Mouse (Mus musculus): ENCODE data around the gene Rnh1. TPM values are rescaled to one million over a fixed set of nuclear protein-coding genes. Genes with fewer than 3 reads are reported as not detected.

Rnh1 gene
- 128 and 195 TPM in 2 replicates for polyA plus RNA-seq (2012; rRNA removed)

DNA sequence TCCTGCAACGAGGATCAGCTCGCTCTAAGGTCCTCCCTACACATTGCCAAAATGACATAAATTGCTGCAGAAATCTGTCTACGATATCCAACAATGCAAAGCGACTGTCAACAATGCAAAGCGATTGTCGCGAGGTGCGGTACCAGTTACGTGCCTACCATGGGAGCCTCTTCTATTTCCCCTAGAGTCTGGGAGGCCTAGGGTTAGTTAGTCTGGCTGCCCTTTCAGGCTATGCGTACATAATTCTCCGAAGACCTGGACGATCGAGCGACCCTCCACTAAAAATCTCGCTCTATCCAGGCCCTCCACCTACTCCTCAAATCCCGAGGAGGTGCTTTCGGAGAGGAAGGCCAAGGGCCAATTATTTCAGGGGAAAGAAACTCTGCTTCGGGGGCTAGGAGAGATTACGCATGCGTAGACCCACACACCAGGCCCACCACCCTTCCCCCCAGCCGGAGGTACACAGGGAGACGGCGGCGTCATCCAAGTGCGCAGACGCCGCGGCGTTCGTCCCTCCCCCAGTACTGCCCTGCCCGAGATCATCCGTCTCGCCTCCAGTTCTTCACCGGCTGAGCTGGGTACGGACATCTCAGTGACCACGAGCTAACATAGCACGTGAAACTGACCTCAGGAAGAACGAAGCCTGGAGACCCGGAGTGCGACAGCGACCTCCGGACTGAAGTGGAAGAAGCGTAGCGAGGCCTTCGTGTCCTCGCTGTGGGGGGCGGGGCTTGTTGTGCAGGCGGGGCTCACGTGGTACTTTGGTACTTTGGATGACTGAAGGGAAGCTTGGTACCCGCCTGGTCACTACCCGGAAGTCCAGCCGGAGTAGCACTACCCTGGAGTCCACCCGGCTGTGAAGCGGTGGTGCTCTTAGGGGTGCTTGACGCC, at the start of gene Rnh1:
Gene Rnh1, minus strand, starts transcription at position 742 of the 891 bp plus-strand sequence.
- peak; percentile 90 for DNase-seq
- Histone ChIP-seq H3K4me3 (replicated peaks; ENCODE audit: extremely low read depth, low read depth, low read length) (peak within 1 kb of the TSS; percentile 98), H3K4me1 (ENCODE audit: control insufficient read depth, insufficient read depth, low read length) (peaks cover 19% of the 10 kb centered on the region)
- TF ChIP-seq CTCF (IDR thresholded peaks at IDR 0.05; ENCODE audit: insufficient read depth, low read length): no peak
- TF ChIP-seq POLR2A (IDR thresholded peaks at IDR 0.05; ENCODE audit: borderline replicate concordance, extremely low read depth, low read depth, low read length): peak; percentile 78; the same call in 1 of the 2 replicates
- 2% methylated on average over 55 of the region's 55 CpGs for WGBS

DNA sequence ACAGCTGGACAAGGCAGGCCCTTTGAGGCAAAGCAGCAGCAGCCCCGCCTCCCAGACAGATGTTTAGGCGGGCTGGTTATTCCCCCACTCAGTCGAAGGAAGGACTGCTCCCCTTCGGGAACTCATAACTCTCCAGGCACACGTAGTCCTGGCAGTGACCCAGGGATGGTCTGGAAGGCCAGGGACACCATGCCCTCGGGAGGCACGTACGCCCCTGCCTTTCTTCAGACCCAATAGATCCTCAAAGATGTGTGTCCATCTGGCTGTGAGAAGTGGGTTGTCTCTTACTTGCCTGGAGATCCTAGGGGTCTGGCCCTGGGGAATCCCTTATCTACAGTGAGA, 49.4 kb upstream of the Rnh1 start:
- Histone ChIP-seq H3K4me1 (ENCODE audit: control insufficient read depth, insufficient read depth, low read length) (peaks cover 6% of the 10 kb centered on the region), H3K4me3 (replicated peaks; ENCODE audit: extremely low read depth, low read depth, low read length) (peak overlapping the region; percentile 55)
- TF ChIP-seq CTCF (IDR thresholded peaks at IDR 0.05; ENCODE audit: insufficient read depth, low read length) (no peak), POLR2A (IDR thresholded peaks at IDR 0.05; ENCODE audit: borderline replicate concordance, extremely low read depth, low read depth, low read length) (no peak)
- WGBS: 3% methylated on average over 8 of the region's 8 CpGs
- DNase-seq: no peak

DNA sequence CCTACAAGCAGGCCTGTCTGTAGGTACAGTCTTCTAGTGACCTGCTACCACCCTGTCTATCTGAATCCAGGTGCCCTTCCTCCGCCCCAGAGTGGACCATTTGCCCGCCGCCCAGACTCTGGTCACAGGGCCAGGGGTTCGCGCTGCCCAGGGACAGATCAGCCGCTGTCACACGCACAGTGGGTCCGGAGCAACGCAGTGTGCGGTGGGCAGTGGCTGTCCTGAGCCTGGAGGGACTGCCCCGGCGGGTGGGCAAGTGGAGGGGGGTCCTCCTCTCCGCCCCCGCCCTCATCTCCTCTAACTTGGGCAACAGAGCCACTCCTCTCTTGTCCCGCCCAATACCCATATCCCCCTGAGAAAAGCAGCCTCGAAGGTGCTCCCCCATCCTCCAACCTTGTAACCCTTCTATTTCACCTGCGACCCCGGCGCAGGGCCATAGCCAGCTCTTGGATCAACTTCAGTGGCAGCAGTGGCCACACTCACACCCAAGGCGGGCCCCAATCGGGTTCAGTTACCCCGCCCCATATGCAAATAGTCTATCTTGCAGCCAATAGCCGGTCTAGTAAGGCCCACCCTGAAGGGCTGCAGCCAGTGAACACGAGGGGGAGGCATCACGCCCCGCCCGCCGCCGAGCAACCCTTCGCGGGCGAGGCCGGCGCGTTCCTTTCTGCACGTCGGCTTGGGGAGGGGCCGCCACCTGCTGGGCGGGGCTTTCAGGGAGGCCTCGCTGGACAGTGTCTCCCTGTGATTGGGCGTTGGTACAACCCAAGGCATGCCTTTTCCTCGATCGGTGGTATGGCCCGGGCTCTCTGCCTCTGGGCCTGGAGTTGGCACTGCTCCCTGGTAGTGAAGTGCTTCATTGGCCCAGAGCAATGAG, 48.8 kb upstream of the Rnh1 start:
- WGBS: 10% methylated on average over 43 of the region's 44 CpGs
- Histone ChIP-seq H3K4me1 (ENCODE audit: control insufficient read depth, insufficient read depth, low read length) (peaks cover 8% of the 10 kb centered on the region), H3K4me3 (replicated peaks; ENCODE audit: extremely low read depth, low read depth, low read length) (peak overlapping the region; percentile 55)
- DNase-seq: peak; percentile 93
- TF ChIP-seq CTCF (IDR thresholded peaks at IDR 0.05; ENCODE audit: insufficient read depth, low read length) (no peak), POLR2A (IDR thresholded peaks at IDR 0.05; ENCODE audit: borderline replicate concordance, extremely low read depth, low read depth, low read length) (0 out of 2 replicates have a peak, but pooled peaks have one; percentile 8)

DNA sequence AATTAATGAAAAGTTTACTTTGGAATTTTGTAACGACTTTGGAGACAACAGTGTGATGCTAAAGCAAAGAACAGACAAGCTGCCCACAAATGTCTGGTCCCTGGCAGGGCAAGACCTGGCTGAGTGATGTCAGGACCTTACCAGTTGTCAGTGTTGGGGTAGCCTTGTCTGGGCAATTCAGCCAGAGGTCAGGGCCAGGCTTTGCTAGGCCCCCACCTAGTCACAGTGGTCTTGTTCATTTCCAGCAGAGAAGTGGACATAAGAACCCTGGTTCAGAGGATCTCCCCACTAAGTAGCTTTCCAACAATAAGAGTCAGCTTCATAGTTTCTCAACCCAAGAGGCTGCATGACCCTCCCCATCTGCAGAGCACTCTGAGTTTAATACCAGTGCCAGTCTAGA, 47.7 kb upstream of the Rnh1 start:
- TF ChIP-seq CTCF (IDR thresholded peaks at IDR 0.05; ENCODE audit: insufficient read depth, low read length): no peak
- no peak for TF ChIP-seq POLR2A (IDR thresholded peaks at IDR 0.05; ENCODE audit: borderline replicate concordance, extremely low read depth, low read depth, low read length)
- peaks cover 10% of the 10 kb centered on the region for H3K4me1 ChIP-seq (ENCODE audit: control insufficient read depth, insufficient read depth, low read length)
- no peak for DNase-seq
- WGBS: 58% methylated on average over 1 of the region's 1 CpGs
- no peak overlapping the region for H3K4me3 ChIP-seq (replicated peaks; ENCODE audit: extremely low read depth, low read depth, low read length)

DNA sequence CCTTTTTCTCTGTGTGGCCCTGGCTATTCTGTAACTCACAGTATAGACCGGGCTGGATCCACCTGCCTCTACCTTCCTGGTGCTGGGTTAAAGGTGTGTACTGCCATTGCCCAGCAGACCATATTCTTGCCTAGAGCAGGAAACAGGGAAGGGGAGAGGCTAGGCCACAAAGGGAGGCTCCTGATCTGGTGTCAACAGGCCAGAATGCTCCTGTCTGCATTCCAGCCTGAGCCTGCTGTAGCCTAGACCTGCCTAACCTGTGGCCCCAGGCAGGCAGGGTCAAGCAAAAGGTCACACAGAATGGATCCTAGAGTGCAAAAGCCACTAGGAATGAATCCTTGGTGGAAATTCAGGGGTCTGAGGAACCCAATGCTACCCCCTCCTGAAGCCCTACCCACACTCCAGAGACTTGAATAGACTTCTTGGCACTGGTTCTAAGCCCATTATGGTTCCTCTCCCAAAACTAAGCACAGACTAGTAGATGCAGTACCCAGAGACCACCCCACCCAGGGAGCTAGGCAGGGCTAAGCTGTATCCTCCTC, 47.0 kb upstream of the Rnh1 start:
- Histone ChIP-seq H3K4me3 (replicated peaks; ENCODE audit: extremely low read depth, low read depth, low read length) (no peak overlapping the region), H3K4me1 (ENCODE audit: control insufficient read depth, insufficient read depth, low read length) (peaks cover 10% of the 10 kb centered on the region)
- no peak for DNase-seq
- no peak for TF ChIP-seq CTCF (IDR thresholded peaks at IDR 0.05; ENCODE audit: insufficient read depth, low read length)
- no peak for TF ChIP-seq POLR2A (IDR thresholded peaks at IDR 0.05; ENCODE audit: borderline replicate concordance, extremely low read depth, low read depth, low read length)
- WGBS: 93% methylated on average over 1 of the region's 1 CpGs

DNA sequence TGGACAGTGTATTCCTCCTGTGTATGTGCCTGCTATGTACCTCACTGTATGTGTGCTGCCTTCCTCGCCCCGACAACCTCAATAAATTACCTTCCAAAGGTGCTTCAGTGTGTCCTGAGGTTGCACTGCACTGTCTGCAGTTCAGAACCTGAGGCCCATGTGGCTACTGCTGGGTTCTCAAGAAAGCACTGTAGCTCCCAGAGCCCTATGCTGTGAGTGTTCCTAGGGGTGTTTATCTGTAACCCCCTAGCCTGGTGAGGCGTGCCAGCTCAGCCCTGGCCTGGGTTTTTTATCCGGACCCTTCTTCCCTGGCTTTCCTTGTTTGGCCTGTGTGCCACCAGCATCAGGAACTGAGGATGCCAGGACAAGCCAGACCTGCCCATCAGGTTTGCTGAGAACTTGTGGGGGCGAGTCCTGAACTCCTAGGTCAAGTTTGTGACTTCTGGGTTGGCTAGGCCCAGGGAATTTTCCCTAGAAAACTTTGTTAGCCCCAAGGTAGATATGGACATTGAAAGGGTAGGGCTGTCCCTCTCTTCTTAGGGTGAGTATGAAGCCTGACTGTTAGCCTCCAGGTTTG, 46.0 kb upstream of the Rnh1 start:
- TF ChIP-seq CTCF (IDR thresholded peaks at IDR 0.05; ENCODE audit: insufficient read depth, low read length) (no peak), POLR2A (IDR thresholded peaks at IDR 0.05; ENCODE audit: borderline replicate concordance, extremely low read depth, low read depth, low read length) (no peak)
- Histone ChIP-seq H3K4me1 (ENCODE audit: control insufficient read depth, insufficient read depth, low read length) (peaks cover 10% of the 10 kb centered on the region), H3K4me3 (replicated peaks; ENCODE audit: extremely low read depth, low read depth, low read length) (no peak overlapping the region)
- no peak for DNase-seq
- WGBS: 82% methylated on average over 5 of the region's 5 CpGs

DNA sequence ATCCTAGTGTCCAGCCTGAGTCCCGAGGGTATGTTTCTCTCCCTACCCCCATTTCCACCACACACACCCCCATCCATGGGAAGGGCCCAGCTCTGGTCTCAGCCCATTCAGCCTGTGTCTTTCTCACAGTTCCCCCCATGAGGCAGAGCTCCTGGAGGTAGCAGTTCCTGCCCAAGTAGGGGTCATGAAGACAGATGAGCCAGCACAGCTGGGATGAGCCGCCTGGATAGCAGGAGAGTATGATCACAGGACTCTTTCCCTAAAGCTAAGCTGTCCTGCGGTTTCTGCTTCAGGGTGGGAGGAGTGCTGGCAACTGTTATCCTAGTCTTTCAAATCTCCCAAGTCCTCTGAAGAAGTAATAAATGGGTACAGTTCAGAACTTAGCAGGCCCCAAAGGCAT, 45.5 kb upstream of the Rnh1 start:
- DNase-seq: no peak
- Histone ChIP-seq H3K4me1 (ENCODE audit: control insufficient read depth, insufficient read depth, low read length) (peaks cover 10% of the 10 kb centered on the region), H3K4me3 (replicated peaks; ENCODE audit: extremely low read depth, low read depth, low read length) (no peak overlapping the region)
- TF ChIP-seq CTCF (IDR thresholded peaks at IDR 0.05; ENCODE audit: insufficient read depth, low read length): no peak
- no peak for TF ChIP-seq POLR2A (IDR thresholded peaks at IDR 0.05; ENCODE audit: borderline replicate concordance, extremely low read depth, low read depth, low read length)
- 81% methylated on average over 3 of the region's 3 CpGs for WGBS

DNA sequence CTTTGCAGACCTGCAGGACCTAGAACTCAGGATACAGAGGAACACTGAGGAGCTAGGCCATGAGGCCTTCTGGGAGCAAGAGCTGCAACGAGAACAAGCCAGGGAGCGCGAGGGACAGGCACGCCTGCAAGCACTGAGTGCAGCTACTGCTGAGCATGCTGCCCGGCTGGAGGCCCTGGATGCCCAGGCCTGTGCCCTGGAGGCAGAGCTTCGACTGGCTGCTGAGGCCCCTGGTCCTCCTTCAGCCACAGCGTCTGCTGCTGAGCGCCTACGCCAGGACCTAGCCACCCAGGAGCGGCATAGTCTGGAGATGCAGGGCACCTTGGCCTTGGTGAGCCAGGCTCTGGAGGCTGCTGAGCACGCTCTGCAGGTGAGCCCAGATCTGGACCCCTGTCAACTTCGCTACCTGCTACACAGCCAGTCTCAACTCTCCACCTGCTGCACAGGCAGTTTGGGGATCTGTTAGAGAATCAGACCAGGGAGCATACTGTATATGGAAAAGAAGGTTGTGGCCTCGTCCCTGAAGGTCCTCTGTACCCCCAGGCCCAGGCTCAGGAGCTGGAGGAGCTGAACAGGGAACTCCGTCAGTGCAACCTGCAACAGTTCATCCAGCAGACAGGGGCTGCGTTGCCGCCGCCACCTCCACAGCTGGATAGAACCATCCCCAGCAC, 44.8 kb upstream of the Rnh1 start:
- no peak overlapping the region for H3K4me3 ChIP-seq (replicated peaks; ENCODE audit: extremely low read depth, low read depth, low read length)
- peaks cover 10% of the 10 kb centered on the region for H3K4me1 ChIP-seq (ENCODE audit: control insufficient read depth, insufficient read depth, low read length)
- no peak for DNase-seq
- 84% methylated on average over 17 of the region's 17 CpGs for WGBS
- TF ChIP-seq POLR2A (IDR thresholded peaks at IDR 0.05; ENCODE audit: borderline replicate concordance, extremely low read depth, low read depth, low read length) (no peak), CTCF (IDR thresholded peaks at IDR 0.05; ENCODE audit: insufficient read depth, low read length) (no peak)
